Mouse (Mus musculus): Measurements from ENCODE around the gene Acer3.
A peak's percentile ranks its signal among the peaks of the same experiment; 100 is the strongest.
"Not testable (repeated sequence)": the region's sequence is repeated elsewhere in the genome, so short reads cannot be mapped to it uniquely, and the experiment has no call there.

Acer3 gene

GRCm38 (mm10) chr7:98268166-98268565 lies 52.8 kb downstream of the Acer3 start:
- DNase-seq, result not testable (repeated sequence)

GRCm38 (mm10) chr7:98252520-98252919 lies 68.5 kb downstream of the Acer3 start:
- no peak for DNase-seq

DNA sequence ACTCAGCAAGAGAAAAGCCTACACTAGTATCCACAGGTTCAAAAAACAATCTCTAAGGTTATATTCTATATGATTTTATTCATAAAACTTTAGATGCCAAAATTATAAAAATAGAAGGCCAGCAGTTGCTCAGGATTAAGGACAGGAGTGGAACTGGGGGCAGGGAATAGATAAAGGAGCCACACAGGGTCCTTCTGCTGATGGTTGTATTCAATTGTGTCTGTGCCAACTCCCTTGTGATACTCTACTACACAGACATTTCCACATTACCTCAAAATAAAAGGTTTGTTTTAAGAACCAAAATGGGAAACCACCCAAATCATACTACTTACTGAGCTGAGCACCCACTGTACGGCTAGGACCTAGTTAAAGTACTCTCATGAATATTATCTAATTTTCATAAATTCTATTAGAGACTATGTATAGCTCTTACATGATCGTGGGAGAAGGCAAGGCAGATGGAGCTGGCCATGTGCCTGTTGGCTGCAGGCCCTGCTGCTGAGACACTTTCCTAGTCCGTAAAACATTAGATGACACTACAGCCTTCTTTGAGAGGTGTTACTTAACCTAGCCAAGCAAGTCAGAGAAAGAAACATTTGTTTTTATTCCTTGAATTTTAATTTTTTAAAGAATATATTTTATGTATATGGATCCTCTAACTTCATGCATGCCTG lies 84.2 kb downstream of the Acer3 start:
- peak in 1 of 2 experiments; percentile 27 for DNase-seq

DNA sequence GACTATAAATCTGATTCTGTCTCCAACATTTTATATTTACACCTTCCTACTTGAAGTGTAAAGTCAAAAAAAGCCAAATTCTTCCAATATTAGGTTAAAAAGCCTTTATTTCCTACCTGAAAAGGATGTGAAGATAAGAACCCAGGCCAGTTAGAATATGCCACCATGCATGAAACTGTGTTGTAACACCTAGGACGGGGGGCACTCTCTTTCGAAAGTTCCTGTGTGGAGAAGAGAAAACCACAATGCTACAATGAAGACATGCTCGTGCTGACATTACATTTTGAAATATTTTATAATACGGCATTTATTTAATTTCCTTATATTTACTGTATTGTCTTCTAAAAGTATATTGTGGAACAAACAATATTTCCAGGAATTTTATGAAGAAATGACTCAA lies 97.2 kb downstream of the Acer3 start:
- DNase-seq, result no peak

GRCm38 (mm10) chr7:98216713-98217112 lies 104.3 kb downstream of the Acer3 start:
- no peak for DNase-seq

DNA sequence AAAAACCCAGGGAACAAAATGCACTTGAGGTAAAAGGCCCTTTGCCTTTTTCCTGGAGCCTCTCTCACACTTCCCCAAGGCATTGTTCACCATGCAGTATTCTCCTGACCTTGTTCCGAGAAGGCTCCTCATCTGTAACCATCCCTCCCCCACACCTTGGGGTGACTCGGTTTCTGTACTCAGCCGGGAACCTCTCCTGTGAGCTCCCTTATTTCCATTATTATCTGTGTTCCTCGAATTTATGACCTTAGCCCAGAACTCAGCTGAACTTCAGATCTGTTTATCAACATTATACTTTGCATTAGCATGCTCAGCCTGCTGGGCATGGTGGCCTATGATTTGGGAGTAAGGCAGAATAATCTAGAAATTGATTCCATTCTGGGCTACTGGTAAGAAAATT lies 118.1 kb downstream of the Acer3 start:
- DNase-seq, result no peak

GRCm38 (mm10) chr7:98201493-98202028 lies 119.4 kb downstream of the Acer3 start:
- no peak for DNase-seq

GRCm38 (mm10) chr7:98200396-98200795 lies 120.6 kb downstream of the Acer3 start:
- no peak for DNase-seq

DNA sequence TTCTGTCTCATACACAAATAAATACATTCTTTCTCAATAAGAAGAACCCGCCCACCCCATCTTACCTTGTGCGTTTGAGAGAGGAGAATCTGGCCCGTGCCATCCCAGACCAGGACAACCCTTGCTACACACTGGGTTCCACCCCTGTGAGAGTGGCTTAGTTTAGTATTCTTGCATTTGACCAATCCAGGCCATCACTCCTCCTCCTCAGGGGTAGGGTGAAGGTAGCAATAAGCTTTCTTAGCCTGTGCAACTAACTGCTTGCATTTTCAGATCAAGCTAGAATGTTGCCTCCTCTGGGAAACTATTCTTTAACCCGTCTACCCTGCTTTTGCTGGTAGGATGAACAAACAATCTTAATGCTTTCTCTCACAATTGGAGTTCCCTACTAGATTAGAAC lies 121.6 kb downstream of the Acer3 start, which contains the start of gene B3gnt6:
Gene B3gnt6, minus strand, starts transcription at position 101 of the 400 bp plus-strand sequence.
- no peak for DNase-seq

GRCm38 (mm10) chr7:98195151-98195801 lies 125.7 kb downstream of the Acer3 start:
- no peak for DNase-seq

DNA sequence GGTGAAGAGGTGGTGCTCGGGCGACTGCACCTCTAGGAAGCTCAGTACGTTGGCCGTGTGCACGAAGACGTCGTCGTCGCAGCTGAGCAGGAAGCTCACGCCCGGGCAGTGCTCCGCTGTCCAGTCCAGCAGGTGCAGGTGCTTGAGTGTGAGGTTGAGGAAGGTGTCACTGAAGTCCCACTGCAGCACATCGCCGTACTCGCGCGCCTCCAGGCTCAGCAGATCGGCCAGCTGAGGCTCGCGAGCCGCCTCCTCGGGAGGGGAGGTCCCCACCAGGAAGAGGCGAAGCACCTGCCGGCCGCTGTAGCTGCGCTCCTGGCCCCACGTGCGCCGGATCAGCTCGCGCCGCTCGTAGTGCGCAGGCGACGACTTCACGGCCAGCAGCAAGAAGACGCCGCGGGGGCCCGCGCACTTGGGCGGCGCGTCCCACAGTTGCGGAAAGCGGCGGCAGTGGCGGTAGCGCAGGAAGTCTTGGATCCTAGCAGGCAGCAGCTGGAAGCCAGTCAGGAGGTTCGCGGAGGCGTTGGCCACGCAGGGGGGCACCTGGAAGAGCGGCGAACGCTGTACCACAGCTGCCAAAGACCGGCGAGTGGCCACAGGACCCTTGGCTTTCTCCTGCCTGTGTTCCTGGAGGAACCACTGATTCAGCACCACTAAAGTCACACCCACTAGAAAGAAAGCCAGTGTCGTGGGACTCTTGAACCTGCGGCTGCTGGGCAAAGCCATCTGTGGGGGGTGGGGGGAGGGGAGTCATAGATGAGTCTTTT lies 126.8 kb downstream of the Acer3 start:
- DNase-seq, result peak; percentile 23 to 43

- DNase-seq, result peak; percentile 48 to 52
Observed at GRCm38 (mm10) chr7:98193515-98194025, 127.4 kb downstream of the Acer3 start.

DNA sequence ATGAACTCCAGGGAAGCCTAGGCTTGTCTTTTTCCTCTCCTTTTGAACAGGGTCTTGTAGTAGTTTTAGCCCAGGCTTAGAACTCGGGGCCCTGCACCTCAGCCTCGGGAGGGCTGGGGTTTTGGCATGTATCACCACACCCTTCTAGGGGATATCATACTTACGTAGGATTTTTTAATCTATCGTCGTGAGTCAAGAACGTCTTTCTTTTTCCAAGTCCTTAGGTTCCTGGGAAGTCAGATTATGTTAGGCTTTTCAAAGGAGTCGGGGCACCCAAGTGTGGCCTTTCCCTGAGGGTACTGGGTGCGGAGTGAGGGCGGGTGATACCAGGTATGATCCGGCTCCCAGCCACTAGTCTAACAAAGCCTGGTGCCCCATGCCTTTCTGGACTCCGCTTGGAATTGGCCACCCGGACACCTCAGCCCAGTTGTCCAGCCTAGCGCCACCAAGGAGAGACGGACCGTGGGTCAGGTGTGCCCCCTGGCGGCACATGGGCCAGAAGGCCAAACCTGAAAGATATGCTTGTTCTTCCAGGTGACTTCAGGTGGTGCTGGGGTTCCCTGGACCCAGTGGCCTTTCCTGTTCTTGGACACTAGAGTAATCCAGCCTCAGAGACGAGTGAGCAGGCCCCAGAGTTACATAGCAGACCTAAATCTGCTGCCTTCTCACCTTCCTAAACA lies 129.3 kb downstream of the Acer3 start:
- DNase-seq, result peak; percentile 46 to 63

GRCm38 (mm10) chr7:98190578-98190977 lies 130.4 kb downstream of the Acer3 start:
- no peak for DNase-seq

DNA sequence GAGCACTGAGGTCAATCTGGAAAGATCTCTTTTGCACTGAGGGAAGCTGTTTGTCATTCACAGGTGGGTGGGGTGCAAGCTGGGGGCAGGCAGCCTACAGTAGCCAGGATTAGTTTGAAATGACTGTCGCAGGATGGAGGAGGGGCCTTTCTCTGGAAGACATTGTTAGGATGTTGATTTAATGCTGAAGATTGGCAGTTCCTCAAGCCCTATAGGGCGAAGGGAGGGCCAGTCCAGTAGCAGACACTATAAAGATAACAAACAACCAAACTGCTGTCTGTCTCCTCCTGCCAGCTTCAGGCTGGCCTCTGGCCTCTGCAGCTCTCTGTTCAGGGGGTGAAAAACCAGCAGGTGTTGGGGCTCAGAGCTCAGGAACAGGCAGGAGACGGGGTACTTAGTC lies 131.3 kb downstream of the Acer3 start:
- DNase-seq, result peak in 1 of 2 experiments; percentile 27

DNA sequence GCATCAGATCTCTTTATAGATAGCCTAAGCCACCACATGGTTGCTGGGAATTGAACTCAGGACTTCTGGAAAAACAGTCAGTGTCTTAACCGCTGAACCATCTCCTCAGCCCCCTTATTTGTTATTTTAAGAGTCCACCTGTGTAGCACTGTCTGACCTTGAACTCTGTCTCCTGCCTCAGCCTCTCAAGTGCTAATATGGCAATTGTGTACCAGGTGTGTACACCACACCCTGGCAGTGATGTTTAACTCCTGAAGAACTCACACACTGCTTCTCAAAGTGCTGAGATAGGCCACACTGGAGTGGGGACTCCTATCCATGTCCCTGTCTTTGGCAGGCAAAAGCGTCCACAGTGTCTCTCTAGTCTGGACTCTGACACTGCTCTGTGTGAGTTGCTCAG lies 132.3 kb downstream of the Acer3 start:
- DNase-seq, result no peak

DNA sequence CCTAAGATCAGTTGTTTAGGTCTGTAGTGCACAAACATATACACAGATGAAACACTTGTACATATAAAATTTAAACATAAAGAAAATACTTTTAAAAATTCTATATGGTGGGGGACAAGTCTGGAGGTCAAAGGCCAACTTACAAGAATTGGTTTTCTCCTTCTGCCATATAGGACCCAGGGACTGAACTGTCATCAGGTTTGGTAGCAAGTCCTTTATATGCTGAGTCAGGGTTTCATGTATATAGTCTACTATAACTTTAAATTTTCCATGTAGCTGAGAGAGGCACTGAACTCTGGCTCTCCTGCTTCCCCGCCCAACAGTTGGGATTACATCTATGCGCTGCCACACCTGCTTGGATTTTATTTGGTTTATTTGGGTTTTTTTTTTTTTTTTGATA lies 132.8 kb downstream of the Acer3 start:
- DNase-seq, result no peak

- not testable (repeated sequence) for DNase-seq
Observed at GRCm38 (mm10) chr7:98187332-98187731, 133.7 kb downstream of the Acer3 start.

- no peak for DNase-seq
Observed at GRCm38 (mm10) chr7:98186637-98187036, 134.4 kb downstream of the Acer3 start.

GRCm38 (mm10) chr7:98185326-98185725 lies 135.7 kb downstream of the Acer3 start:
- no peak for DNase-seq

DNA sequence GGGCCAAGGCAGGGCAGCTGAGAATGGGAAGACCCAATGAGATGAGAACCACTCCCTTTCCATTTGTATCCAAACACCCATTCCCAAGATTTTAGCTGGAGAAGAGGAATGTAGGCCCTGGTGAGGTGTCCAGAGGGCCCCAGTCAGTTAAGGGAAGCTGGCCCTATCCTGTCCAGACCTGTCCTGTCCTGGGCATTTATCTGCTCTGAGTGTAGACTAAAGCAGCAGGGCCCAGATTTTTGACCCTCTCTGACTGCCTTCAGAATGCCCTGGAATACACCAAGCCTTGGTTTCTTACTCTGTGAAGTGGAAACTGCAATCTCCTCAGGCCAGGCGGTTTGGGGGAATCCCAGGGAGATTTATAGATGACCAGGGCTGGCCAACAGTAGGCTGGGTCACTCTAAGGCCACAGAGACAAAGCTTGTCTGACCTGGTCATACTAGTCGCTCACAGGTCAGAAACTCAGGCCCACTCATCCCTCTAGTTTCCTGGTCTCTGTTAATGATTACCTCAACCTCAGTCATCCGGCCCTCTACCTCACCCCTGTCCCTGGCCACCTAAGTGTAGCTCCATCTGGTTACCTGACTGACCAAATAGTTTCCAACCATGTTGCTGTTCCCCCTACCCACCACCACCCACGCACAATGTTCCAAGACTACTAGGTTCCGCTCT lies 142.3 kb downstream of the Acer3 start:
- no peak for DNase-seq

- peak; percentile 71 to 73 for DNase-seq
Observed at GRCm38 (mm10) chr7:98177929-98178559, 143.0 kb downstream of the Acer3 start, which contains the start of gene Capn5. TSS of gene Capn5 (minus strand) at chr7:98178274.

Data from lung, postnatal 4 days (tissue).